Mouse (Mus musculus) embryo, embryonic 10.5 days (tissue): ENCODE measurements around the gene Tanc2.

ENCODE experiments used
- DNase-seq: peaks from one replicate; pipeline ENCODE4 v3.0.0-alpha.2; 2015; ENCODE audit warnings: low spot score

The Tanc2 gene

DNA sequence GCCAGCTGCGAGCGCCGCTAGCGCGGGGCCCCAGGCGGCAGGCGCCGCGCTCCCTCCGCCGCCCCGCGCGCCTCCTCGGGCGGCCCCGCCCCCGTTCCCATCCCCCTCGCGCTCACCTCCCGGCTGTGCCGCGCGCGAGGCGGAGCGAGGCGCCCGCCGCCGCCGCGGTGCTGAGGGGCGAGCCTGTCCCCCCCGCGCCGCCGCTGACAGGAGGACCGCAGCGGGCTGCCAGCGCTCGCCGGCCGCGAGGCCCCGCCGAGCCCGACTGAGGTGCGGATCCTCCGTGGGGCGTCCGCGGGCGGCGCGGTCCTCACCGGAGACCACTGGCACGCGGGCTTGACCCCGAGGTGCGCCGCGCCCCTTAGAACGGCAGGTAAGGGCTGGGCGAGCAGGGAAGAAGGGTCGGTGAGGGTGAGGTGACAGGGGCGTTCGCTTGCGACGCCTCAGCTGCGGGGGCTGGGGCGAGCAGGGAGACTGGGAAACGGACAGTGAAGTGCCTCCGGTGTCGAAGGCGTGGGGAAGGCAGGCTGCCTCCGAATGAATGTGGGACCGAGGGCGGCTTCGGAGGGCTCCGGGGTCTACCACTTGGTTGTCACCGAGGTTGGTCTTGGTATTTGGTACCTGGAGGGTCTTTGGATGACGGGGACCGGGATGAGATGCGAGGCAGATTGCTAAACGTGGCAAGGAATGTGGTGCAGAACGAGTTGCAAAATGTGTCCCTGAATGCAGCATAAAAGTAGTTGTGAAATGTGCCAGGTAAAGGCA is at the start of gene Tanc2:
Gene Tanc2 (plus strand): TSS at position 110 of the 765 bp plus-strand sequence.
- peak; percentile 56 for DNase-seq

DNA sequence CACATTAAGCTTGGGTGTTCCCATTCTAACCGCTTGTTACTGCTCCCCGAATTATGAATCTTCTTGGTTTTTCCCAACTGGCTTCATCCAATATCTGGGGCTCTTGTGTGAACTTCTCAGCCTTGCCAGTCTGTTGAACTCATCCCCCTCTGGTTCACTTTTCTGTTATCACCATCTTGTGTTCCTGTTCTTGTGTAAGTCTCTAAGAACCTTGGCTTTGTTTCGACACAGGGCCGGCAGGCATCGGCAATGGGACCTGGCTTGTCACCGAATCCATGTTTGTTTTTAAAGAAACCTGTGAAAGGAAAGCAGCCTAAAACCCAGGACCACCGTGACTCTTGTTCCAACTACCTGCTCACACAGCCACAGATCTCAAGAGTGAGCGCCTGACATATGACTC is 49.0 kb upstream of the Tanc2 start:
- DNase-seq = no peak

DNA sequence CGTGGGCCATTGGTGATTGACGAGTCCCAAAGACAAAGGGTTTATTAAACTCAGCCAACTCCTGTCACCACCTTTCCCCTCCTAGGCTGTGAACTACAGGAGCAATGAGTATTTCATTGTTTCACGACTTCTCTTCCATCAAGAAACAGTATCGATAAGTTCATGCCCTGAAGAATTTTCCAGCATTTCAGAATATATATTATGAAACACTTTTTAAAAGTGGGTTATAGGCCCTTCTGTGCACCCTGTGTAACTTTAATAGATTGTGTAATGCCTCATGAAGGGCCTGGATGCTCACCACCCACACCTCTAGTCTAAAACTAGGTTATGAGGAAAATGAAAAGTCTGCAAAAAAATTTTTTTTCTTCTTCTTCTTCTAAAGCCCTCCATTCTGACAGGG is 48.4 kb upstream of the Tanc2 start:
- no peak for DNase-seq

DNA sequence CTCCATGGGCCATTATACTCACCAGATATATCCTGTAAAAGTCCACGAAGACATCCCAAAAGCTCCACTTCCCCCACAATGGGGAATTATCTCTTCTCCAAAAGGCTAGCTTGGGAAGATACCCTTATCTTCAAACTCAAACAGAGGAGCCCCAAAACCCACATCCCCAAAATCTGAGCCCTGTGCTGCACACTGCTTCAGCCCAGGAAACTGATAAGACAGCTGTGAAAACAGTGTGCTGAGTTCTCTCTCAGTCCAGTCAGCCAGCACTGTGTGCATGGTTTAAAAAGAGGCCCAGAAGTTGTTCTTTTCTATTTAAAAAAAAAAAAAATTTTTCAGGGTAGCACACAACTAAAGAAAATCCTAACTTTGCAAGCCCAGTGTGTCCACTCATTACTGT is 47.7 kb upstream of the Tanc2 start:
- DNase-seq = no peak

DNA sequence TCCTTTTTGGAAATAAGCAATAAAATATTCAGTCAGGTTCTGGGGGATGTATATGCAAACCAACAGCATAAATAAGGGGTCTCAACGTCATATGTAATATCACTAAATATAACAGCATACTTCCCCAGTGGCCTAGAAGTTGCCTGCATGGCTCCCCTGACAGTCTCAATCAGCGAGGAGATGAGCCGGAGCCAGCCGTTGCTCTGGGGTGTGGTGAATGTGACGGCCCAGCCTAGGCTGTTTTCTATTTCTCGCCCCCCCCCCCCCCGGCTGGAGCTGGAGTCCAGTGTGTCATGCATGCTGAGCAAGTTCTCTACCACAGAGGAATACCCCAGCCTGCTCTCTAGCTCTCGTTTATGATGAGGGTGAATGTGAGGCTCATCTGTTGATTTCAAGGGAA is 44.0 kb upstream of the Tanc2 start:
- DNase-seq = no peak

DNA sequence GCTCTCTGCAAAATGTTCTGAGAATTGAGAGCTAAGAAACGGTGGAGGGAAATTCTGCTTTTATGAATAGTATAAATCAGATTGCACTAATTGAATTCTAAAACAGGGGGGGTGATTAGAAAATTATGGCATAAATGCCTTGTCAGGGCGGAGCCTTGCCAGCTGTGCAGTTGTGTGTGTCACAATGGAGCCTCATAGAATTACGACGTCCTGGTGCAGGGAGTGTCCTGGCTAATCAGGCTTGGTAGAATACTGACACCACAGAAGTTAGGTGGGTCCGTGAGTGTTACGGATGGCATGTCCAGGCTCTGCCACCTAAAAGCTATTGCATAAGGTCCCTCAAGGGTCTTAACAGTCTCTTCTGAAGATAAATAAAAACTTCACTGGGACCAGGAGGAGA is 43.4 kb upstream of the Tanc2 start:
- DNase-seq = no peak

DNA sequence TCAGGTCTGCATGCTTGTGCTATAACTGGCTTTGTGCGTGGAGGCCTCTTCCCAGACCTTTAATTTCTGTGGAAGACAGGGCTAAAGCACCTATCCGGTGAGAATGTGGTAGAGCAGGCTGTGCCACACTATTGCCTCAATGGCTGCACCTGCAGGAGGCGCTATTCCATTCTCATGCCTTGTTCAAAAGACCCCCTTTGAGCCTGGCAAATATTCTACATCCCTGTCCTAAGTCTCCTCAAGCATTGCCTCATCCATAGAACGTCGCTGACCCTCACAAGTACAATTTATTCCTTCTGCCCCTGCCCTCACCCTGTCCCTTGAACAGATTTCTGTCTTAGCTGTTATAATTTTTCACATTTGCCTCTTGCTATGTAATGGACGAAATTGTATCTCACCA is 41.4 kb upstream of the Tanc2 start:
- no peak for DNase-seq

DNA sequence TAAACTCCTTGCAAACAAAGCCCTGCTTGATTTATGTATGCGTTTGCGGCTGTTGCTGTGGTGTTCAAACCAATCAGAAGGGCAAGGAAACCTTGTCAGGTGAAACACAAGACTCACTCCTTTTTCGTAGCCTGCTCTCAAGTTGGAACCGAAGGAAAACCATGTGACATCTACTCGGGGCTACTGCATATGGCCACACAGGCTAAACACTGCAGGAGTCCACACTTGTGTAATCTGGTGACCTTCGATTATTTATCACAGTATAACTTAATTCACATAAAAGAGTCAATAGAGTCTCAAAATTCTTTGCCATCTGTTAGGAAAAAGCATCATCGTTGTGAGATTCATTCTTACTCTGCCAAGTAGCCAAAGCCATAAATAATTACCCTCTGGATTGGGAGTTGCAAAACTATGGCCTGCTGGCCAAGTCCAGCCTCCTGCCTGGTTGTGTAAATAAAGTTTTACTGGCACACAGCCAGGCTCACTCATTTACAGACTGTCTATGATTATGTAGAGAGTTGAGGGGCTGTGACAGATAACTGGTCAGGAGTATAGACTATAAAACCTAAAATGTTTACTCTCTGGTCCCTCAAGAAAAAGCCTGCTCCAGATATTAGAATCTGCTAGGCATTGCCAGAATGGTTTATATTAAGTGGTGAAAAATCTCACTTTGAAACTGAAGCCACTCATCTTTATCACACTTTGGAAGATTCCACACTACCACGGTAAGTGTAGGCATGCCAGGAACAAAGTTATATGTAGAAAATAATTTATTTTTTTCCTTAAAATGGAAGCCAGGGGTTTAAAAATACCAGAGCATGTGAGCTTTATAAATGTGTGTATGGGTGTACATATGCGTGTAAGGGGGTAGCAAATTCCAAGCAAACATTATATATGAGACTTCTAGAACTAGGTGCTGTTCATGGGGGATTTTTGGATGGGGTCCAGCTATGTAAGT is 40.3 kb upstream of the Tanc2 start:
- DNase-seq = no peak

DNA sequence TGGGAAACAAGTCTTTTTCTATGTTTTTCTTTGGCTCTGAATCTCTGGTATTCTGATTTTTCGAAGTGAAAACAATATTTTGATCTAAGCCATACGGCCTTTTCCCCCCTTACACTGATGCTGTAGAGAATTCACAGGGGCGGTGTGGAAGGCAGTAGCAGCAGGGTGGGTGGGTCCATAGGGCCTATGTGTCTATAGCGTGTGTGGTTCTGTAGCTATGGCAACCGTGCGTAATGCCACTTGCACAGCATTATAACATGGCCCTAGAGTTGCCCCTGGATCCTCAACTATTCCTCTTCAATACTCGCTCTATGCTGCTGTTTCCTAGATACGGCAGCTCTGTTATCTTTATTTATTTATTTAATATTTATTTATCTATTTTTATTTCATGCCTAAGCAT is 32.5 kb upstream of the Tanc2 start:
- peak; percentile 48 for DNase-seq

DNA sequence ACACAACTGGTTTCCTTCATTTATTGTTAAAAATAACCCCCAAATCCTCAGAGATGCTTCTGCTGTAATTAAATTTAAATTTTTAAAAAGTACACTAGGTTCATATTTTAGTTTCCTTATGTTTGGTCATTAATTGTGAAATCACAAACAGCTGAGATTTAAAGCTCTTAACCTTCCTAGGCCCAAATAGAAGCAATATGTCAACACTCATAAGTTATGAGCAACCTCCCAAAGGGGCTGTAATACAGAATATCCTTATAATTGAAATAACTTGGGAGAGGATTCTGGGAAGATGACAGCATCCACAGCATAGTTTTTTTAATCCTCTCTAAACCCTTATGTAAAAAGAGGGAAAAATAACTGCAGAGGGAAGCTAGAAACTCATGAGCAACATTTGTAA is 31.7 kb upstream of the Tanc2 start:
- no peak for DNase-seq

DNA sequence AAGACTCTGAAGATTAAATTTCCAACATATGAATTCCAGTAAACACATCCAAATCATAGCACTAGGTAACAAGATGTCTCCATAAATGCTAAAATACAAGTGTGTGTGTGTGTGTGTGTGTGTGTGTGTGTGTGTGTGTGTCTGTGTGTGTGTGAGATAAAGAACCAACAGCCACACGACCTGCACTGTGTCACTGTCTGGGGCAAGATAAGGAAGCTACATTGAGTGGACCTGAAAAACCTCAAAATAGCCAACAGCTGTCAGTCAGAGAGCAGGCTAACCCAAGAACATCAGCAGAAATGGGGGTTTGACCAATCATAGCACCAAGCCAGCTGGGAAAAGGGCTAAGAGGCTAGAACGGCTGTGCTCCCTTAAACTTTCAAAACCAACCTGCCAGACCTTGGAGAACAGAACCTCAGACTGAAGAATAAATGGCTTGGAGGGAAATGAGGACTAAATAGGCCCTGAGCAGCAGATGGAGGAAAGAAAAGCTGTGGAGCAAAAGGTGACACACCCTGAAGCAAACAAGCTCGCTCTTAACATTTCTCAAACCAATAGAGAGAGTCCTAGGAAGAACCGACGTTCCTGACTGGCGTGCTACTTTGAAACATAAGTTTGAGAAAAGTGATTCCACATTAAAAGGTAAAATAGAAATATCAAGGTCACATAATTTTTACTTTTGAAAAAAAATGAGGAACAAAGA is 30.8 kb upstream of the Tanc2 start:
- no peak for DNase-seq

DNA sequence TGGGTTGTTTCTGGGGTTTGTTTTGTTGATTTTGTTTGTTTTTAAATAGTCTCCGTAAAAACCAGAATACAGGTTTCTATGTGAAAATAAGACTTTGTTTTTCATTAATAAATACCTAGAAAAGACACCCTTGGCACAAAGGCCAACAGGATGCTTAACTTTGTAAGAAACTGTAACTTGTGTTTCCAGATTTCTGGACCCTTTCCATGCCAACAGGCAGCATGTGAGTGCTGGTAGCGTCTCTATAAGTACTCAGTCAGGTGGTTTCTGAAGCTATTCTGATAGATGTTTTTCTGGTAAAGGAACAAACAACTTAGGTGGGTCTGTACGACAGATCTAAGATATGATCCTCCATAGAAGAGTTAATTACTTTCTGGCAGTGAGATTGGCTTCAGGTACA is 26.2 kb upstream of the Tanc2 start:
- DNase-seq = no peak

DNA sequence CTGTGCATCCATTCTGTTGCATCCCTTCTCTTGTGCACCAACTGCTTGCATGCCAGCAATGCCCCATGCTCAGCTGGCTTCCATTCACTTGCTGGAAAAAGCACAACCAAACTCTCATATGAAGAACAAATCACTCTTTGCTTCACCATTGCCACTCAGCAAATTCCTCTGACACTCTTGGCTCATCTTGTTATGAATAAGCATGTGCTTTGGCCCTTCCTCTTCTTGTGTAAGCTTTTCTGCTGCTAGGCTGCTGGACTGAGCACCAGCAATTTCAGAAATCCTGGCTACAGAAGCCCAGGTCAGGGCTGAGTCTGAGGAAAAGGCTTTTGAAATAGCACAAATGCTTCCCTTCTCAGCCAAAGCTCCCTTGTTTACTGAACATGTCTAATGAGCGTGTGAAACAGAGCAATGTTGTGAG is 22.6 kb upstream of the Tanc2 start:
- no peak for DNase-seq

DNA sequence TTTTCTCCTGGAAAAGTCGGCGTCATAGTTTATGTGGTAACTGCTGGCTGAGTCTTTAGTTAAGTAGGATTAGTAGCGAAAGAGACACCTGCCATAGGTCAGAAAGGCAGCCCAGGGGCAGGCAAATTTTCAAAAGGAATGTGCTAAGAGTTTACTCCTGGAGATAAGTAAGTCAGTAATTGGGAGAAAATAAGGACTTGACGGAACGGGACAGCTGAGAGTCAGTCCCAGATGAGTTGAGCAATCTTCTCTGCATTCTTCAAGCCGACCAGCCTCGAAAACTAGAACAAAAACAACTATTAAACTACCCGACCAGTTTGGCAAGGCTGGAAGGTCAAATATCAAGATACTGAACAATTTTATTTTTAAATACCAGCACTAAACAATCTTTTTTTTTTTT is 17.8 kb upstream of the Tanc2 start:
- no peak for DNase-seq

DNA sequence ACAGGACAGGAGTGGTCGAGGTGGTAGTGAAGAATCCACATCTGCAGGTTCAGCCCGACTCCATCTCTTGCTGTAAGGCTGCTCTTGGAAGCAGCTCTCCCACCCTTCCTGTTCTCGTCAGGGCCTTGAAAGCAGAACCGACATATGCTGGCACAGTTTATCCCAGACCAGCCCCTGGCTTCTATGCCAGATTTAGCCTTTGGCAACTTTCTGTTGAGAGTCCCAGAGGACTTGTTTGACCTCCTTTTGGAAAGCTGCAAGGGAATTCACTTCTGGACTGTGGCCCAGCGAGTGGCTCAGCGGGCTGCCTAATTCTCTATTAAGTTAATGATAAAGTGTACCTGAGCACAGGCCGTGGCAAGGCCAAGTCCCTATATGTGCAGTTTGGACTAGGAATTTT is 15.5 kb upstream of the Tanc2 start:
- DNase-seq = no peak

DNA sequence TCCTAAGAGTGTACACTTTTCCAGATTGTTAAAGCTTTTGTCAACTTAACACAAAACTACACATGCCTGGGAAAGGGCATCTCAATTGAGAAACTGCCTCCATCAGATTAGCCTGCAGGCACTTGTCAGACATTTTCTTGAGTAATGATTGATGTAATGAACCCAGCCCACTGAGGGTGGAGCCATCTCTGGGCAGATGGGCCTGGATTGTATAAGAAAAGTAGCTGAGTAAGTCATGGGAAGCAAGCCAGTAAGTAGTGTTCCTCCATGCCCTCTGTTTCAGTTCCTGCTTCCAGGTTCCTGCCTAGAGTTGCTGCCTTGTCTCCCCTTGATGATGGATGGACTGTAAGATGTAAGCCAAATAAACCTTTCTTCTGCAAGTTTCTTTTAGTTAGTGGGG is 12.6 kb upstream of the Tanc2 start:
- no peak for DNase-seq

DNA sequence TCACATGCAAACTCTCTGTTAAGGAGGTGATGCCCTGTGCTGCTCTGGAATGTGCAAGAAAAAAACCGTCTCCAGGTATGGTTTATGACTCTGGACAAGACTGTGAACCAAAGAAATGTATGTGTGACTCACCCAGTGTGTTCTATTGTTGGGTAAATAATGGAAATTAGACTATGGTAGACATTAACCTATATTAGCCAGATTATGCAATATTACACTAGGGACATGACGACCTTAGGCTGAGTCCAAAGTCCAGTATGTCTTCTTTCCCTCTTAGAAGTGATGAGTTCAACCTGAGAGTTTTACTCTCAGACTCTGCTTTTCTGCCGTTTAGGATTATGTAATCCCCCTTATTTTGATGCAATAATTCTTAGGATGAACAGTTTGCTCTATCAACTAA is 7.8 kb upstream of the Tanc2 start:
- DNase-seq = no peak

DNA sequence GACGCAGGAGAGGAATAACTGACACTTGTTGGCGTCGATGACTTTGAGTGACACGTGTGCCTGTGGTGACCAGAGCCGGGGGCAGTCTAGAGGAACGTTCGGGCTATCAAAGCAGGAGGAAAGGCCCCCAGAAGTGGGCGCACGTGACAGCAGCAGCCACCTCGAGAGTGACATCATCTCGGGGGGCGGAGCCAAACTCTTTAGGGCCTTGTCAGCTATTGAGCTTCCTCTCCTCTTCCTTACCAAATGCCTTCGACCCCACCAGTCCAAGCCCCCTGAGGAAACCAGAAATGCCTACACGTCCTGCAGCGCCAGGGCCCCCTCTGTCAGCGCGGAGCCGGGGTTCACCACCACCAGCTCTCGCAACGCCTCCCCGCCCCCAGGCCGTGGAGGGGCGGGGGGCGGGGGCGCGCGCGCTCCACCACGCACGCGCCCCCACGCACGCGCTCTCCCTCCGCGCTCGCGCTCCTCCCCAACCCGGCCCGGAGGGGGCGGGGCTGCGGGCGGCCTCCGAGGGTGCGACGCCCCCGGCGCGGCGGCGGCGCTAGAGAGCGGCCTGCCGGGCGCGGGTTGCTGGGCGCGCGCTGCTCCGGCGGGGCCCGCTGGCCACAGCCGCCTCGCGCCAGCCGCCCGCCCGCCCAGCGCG is 432 bp upstream of the Tanc2 start:
- peak; percentile 95 for DNase-seq

DNA sequence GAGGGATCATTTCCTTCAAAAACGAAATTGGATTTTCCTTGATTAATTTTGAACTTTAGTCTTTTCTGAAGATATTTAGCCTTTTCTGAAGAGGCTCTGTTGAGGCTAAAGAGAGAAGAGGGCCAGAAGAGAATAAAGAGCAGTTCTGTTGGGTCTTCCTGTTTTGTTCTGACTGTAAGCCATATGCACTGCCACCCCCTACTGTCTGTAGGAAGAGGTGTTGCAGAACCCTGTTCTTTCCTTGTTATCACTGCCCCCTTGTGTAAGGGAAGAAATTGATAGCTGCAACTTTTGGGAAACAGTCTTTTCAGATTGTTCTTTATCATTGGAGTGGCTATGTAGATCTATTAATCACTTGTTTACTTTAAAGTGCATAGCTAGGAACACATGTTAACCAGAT is 2.1 kb downstream of the Tanc2 start:
- DNase-seq = peak; percentile 82

DNA sequence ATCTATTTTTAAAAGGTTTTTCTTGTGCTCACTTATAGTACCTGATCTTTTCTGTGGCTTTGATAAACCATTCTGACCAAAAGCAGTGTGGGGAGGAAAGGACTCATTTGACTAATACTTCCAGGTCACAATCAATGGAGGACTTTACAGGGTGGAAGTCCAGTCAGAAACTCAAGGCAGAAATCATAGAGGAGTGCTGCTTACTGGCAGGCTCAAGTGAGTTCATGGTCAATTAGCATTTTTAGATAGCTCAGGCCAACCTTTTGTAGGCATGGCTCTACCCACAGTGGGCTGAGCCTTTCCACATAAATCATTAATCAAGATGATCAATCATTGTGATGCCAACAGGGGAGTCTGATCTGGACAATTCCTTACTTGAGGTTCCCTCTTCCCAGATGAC is 12.4 kb downstream of the Tanc2 start:
- DNase-seq = no peak

DNA sequence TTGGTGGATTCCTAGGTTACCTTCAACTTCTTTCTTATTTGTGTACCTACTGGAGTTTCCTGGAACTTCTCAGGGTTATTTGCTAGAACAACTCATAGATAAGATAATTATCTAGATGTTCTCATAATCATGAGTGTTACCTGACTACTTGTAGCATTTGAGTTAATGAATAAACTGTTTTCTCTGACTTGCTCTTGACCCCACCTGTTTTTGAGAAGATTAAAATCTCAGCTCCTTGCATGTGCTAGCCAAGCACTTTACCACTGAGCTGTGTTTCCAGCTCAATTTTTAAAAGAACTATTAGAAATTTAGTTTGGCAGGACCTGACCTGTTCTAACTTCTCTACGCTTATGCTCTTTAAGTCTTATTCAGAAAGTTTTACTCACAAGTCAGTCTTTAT is 36.4 kb downstream of the Tanc2 start:
- no peak for DNase-seq

DNA sequence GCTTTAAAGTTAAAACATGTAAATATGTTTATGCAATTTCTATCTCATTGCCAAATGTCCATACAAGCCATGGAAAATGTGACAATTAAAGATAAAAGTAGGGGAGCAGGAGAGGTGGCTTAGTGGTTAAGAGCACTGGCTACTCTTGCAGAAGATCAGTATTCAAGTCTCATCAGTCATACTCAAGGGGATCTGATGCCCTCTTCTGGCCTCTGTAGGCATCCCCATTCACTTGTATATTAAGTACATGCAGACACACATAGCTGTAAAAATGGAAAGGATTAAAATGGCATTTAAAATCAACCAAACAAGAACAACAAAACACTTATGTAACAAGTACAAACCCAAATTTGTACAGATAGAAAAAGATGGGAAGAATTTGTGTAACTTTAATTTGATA is 54.2 kb downstream of the Tanc2 start:
- DNase-seq = peak; percentile 17
